Mouse (Mus musculus): ENCODE results near the gene Llgl2. TPM values are rescaled to one million over a fixed set of nuclear protein-coding genes. Genes with fewer than 3 reads are reported as not detected.

The Llgl2 gene
- total RNA-seq, 2 experiments from 2014 or later, result 2.3 to 3.2 TPM

DNA sequence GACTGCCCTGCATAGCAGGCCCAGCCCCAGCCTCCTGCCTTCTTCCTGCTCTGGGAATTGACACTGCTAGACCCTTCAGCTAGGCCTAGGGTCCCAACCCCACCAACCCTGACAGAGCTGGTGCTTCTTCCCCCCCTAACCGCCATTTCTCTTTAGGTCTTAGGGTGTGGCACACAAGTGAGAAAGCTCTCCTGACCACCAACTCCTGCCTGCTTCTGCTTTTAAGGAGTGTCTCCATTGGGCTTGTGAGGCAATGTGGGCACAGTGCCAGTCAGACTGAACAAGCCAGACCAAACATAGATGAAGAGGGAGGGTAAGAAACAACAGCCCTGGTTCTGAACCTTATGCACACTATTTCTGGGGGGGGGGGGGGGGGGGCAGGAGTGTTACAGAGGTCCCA is 79.0 kb downstream of the Llgl2 start:
- DNase-seq (ENCODE audit: low spot score in 2 of 2), result no peak

DNA sequence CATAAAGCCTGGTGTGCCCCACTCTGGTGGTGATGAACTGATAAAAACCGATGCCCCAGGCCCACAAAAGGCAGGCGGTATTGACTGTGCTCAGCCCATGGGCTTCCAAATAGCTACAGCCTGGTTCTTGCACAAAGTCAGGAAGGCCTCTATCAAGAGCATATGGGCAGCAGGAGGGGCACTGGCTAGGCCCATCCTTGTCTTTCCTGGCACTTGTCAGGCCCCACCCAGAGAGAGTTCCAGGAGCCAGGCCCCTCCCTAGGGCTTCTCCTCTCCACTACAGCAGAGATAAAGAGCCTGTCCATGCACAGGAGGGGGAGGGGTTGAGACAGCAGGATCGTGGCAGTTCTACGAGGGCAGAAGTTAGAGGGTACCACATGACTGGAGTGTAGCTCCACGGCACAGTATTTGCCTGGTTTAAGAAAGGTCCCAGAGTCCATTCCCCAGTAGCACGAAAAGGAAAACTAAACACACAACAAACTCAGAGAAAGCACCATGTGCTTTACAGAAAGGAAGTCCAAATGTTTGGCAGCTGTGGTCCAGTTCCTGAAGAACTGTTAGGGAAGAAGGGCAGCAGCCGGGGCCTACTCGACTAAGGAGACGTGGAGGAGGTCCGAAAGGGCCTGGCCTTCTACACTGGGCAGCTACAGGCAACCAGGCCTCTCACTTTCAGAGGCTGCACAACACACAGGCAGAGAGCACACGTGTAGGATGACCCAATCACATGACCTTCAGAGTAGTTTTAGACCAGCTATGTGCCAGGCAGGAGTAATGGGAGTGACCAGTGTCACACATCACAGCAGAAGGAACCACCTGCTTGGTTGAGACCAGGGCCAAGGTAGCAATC is 79.8 kb downstream of the Llgl2 start:
- no peak for DNase-seq (ENCODE audit: low spot score in 2 of 2)

DNA sequence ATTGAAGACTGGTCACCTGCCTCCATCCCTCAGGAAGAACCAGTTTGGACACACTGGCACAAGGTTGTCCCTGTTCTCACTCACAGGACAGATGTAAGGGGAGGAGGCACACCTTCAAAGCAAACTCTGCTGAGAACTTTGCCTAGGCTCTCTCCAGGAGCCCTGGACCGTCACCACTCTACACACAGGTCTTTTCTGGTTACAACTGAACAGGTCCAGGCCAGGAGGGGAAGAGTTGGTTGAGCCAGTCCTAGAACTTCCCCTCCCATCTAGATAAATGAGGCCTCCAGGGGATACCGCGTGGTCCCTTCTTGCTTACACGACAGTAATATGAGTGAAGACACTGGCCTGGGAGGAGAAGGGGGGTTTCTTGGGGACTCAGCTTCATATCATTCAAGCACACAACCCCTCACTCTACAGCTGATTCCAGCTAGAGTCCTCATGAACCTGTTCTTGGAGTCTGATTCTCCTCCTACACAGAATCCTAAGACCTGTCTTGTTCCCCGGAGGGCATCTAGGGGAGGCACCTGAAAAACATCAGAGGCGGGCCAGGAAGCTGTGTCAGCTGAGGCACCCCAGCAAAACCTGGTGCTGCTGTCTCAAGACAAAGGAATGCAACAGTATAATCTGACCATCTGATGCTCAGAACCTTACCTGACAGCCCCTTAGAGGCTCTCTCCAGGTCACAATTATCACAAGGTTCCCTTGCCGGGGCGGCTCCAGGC is 80.5 kb downstream of the Llgl2 start:
- DNase-seq (ENCODE audit: low spot score in 2 of 2), result no peak

Small RNA genes within 50 kb of the gene (microRNA-seq; reads per million reads assigned to microRNA genes)
- gene Mir5621, result 0.23 to 1.4 reads per million in 2 experiments

Other genes starting within 250 kb of the Llgl2 start
- 10 to 100 TPM; 53.1 to 56.4 TPM for gene Mrps7, start 220.1 kb upstream of the Llgl2 start, total RNA-seq (2021)
- 10 to 100 TPM; 57.0 to 69.8 TPM for gene Gga3, start 220.0 kb upstream of the Llgl2 start, total RNA-seq (2021)
- 10 to 100 TPM; 22.5 to 23.5 TPM for gene Mif4gd, start 211.1 kb upstream of the Llgl2 start, total RNA-seq (2021)
- 10 to 100 TPM; 54.0 to 57.1 TPM for gene Slc25a19, start 195.8 kb upstream of the Llgl2 start, total RNA-seq (2021)
- 100 to 1,000 TPM; 178 to 182 TPM for gene Grb2, start 115.5 kb upstream of the Llgl2 start, total RNA-seq (2021)
- 10 to 100 TPM; 37.8 to 42.3 TPM for gene Tmem94, start 58.6 kb upstream of the Llgl2 start, total RNA-seq (2021)
- gene Caskin2, start 10.4 kb upstream of the Llgl2 start, total RNA-seq (2021), result 10 to 100 TPM; 22.0 to 24.8 TPM
- gene Tsen54, start 9.3 kb upstream of the Llgl2 start, total RNA-seq (2021), result 10 to 100 TPM; 12.4 to 15.0 TPM
- gene Myo15b, start 34.4 kb downstream of the Llgl2 start, total RNA-seq (2021), result under 1 TPM; 0.35 to 0.36 TPM
- 1 to 10 TPM in 1 of 2 experiments, under 1 TPM in 1; 0.67 to 2.0 TPM for gene Smim5, start 75.9 kb downstream of the Llgl2 start, total RNA-seq (2021)
- not detected for gene Smim6, start 88.0 kb downstream of the Llgl2 start, total RNA-seq (2021)
- gene Sap30bp, start 109.2 kb downstream of the Llgl2 start, total RNA-seq (2021), result 10 to 100 TPM; 39.2 to 50.4 TPM
- 10 to 100 TPM; 23.2 to 25.7 TPM for gene Recql5, start 109.4 kb downstream of the Llgl2 start, total RNA-seq (2021)
- gene Itgb4, start 150.7 kb downstream of the Llgl2 start, total RNA-seq (2021), result 1 to 10 TPM; 1.4 to 2.2 TPM
- gene Galk1, start 188.7 kb downstream of the Llgl2 start, total RNA-seq (2021), result 10 to 100 TPM; 14.6 to 16.9 TPM
- gene H3f3b, start 203.9 kb downstream of the Llgl2 start, total RNA-seq (2021), result 100 to 1,000 TPM; 338 to 355 TPM
- gene Unk, start 206.3 kb downstream of the Llgl2 start, total RNA-seq (2021), result 10 to 100 TPM; 22.0 to 25.3 TPM

All from layer of hippocampus, postnatal 14 days (tissue).